Mouse (Mus musculus): ENCODE data around the gene Endog. TPM values are rescaled to one million over a fixed set of nuclear protein-coding genes. Genes with fewer than 3 reads are reported as not detected.
"Not testable (repeated sequence)": the region's sequence is repeated elsewhere in the genome, so short reads cannot be mapped to it uniquely, and the experiment has no call there.

Gene Endog
- polyA plus RNA-seq, 1 experiment from 2014 or later: 29.8 TPM

GRCm38 (mm10) chr2:30178711-30179110 lies 7.4 kb downstream of the Endog start:
- H3K9me3 ChIP-seq (ENCODE audit: control insufficient read depth, low read length); DNase-seq (ENCODE audit: low spot score); H3K27me3 ChIP-seq (ENCODE audit: control insufficient read depth, insufficient read depth, low read length); H3K9ac ChIP-seq; H3K27ac ChIP-seq: not testable (repeated sequence)
- H3K4me1 ChIP-seq (replicated peaks; ENCODE audit: control insufficient read depth, insufficient read depth, low read length): peaks cover 11% of the 10 kb centered on the region
- peak; percentile 6; the same call in 1 of the 2 replicates for ATAC-seq (ENCODE audit: low FRiP score)
- 42% methylated on average over 7 of the region's 7 CpGs for WGBS
- H3K36me3 ChIP-seq (replicated peaks; ENCODE audit: control insufficient read depth, insufficient read depth): peaks cover 29% of the 10 kb centered on the region
- peak overlapping the region; percentile 68 for H3K4me2 ChIP-seq (replicated peaks)
- peak overlapping the region; percentile 68 for H3K4me3 ChIP-seq (replicated peaks; ENCODE audit: low read length)

GRCm38 (mm10) chr2:30182424-30182823 lies 11.1 kb downstream of the Endog start:
- Histone ChIP-seq H3K9me3 (ENCODE audit: control insufficient read depth, low read length) (no peaks in the 10 kb centered on the region), H3K27me3 (ENCODE audit: control insufficient read depth, insufficient read depth, low read length) (no peaks in the 10 kb centered on the region), H3K27ac (no peak overlapping the region), H3K4me2 (replicated peaks) (no peak overlapping the region), H3K36me3 (replicated peaks; ENCODE audit: control insufficient read depth, insufficient read depth) (no peaks in the 10 kb centered on the region; the same call in 1 of the 2 replicates), H3K4me3 (replicated peaks; ENCODE audit: low read length) (no peak overlapping the region), H3K4me1 (replicated peaks; ENCODE audit: control insufficient read depth, insufficient read depth, low read length) (peaks cover 4% of the 10 kb centered on the region), H3K9ac (no peak overlapping the region)
- no peak for ATAC-seq (ENCODE audit: low FRiP score)
- WGBS: 83% methylated on average over 2 of the region's 2 CpGs
- no peak for DNase-seq (ENCODE audit: low spot score)

GRCm38 (mm10) chr2:30183721-30184120 lies 12.4 kb downstream of the Endog start:
- WGBS: 78% methylated on average over 3 of the region's 3 CpGs
- H3K27ac ChIP-seq: no peak overlapping the region
- H3K9ac ChIP-seq: no peak overlapping the region
- no peak overlapping the region for H3K4me3 ChIP-seq (replicated peaks; ENCODE audit: low read length)
- H3K9me3 ChIP-seq (ENCODE audit: control insufficient read depth, low read length): no peaks in the 10 kb centered on the region
- H3K27me3 ChIP-seq (ENCODE audit: control insufficient read depth, insufficient read depth, low read length): no peaks in the 10 kb centered on the region
- no peaks in the 10 kb centered on the region for H3K4me1 ChIP-seq (replicated peaks; ENCODE audit: control insufficient read depth, insufficient read depth, low read length)
- H3K36me3 ChIP-seq (replicated peaks; ENCODE audit: control insufficient read depth, insufficient read depth): no peaks in the 10 kb centered on the region; the same call in 1 of the 2 replicates
- DNase-seq (ENCODE audit: low spot score) (no peak), ATAC-seq (ENCODE audit: low FRiP score) (no peak)
- no peak overlapping the region for H3K4me2 ChIP-seq (replicated peaks)

- H3K4me2 ChIP-seq (replicated peaks): no peak overlapping the region
Measured at GRCm38 (mm10) chr2:30185276-30185675, 14.0 kb downstream of the Endog start.

DNA sequence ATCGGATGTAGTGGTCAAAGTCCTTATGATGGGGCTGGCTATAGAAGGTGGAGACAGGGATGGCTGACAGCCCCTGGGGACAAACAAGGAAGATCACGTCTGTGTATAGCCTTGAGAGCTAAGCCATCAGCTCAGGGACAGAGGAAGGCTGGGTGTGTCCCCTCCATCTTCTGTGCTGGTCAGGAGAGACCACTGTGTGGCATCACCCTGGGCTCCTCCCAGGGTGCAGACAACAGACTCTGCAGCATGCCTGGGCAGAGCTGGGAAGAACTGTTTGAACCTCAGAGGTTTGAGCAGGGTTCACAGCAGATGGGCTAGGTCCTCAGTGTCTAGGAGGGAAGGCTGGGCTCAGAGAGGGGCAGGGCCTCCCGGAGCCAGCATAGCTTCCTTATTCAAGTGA lies 14.4 kb downstream of the Endog start:
- DNase-seq (ENCODE audit: low spot score) (no peak), ATAC-seq (ENCODE audit: low FRiP score) (no peak)
- Histone ChIP-seq H3K27me3 (ENCODE audit: control insufficient read depth, insufficient read depth, low read length) (no peaks in the 10 kb centered on the region), H3K9me3 (ENCODE audit: control insufficient read depth, low read length) (no peaks in the 10 kb centered on the region), H3K9ac (no peak overlapping the region), H3K4me3 (replicated peaks; ENCODE audit: low read length) (no peak overlapping the region), H3K27ac (no peak overlapping the region), H3K36me3 (replicated peaks; ENCODE audit: control insufficient read depth, insufficient read depth) (no peaks in the 10 kb centered on the region; the same call in 1 of the 2 replicates), H3K4me2 (replicated peaks) (no peak overlapping the region), H3K4me1 (replicated peaks; ENCODE audit: control insufficient read depth, insufficient read depth, low read length) (no peaks in the 10 kb centered on the region)
- 83% methylated on average over 3 of the region's 3 CpGs for WGBS

More at GRCm38 (mm10) chr2:30185276-30185675, 14.0 kb downstream of the Endog start:
- no peaks in the 10 kb centered on the region for H3K4me1 ChIP-seq (replicated peaks; ENCODE audit: control insufficient read depth, insufficient read depth, low read length)
- no peak overlapping the region for H3K27ac ChIP-seq
- DNase-seq (ENCODE audit: low spot score) (no peak), ATAC-seq (ENCODE audit: low FRiP score) (no peak)
- no peaks in the 10 kb centered on the region; the same call in 1 of the 2 replicates for H3K36me3 ChIP-seq (replicated peaks; ENCODE audit: control insufficient read depth, insufficient read depth)
- H3K9ac ChIP-seq: no peak overlapping the region
- H3K27me3 ChIP-seq (ENCODE audit: control insufficient read depth, insufficient read depth, low read length): no peaks in the 10 kb centered on the region
- H3K4me3 ChIP-seq (replicated peaks; ENCODE audit: low read length): no peak overlapping the region
- no peaks in the 10 kb centered on the region for H3K9me3 ChIP-seq (ENCODE audit: control insufficient read depth, low read length)
- 89% methylated on average over 6 of the region's 6 CpGs for WGBS

DNA sequence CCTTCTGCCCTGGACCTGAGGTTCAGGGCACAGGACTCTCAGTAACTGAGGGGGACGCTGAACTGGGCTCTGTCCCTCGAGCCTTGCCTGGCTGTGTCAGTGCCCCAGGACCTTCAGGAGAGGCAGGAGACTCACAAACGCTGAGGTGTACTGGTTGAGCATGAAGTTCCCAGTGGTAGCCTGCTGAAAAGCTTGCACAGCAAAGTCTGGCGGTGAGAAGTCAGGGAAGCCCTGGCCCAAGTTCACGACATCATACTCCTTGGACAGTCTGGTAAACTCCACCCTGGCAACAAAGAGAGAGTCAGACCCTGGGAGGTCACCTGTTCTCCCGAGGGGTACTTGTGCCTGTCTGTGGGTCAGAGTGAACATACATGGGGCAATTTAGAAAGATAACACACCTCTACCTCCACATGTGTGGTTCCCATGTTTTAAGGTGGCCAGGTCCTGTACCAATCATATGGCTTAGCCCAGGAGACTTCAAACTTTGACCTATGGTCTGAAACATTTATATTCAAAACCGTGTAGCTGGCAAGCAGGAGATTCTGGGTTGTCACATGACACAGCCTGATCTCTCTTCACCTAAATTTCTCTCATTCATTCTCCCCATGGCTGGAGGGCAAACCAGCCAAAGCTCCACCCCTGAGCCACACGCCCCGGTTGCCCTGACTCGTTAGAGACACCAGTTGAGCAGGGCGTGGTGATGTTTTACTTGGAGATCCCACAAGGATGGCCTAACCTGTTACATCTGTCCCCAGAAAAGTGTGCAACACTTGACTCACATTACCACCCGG lies 20.7 kb downstream of the Endog start:
- Histone ChIP-seq H3K4me2 (replicated peaks) (no peak overlapping the region), H3K27me3 (ENCODE audit: control insufficient read depth, insufficient read depth, low read length) (no peaks in the 10 kb centered on the region), H3K36me3 (replicated peaks; ENCODE audit: control insufficient read depth, insufficient read depth) (no peaks in the 10 kb centered on the region; the same call in 1 of the 2 replicates), H3K9ac (no peak overlapping the region), H3K27ac (no peak overlapping the region), H3K9me3 (ENCODE audit: control insufficient read depth, low read length) (no peaks in the 10 kb centered on the region), H3K4me3 (replicated peaks; ENCODE audit: low read length) (no peak overlapping the region), H3K4me1 (replicated peaks; ENCODE audit: control insufficient read depth, insufficient read depth, low read length) (no peaks in the 10 kb centered on the region)
- ATAC-seq (ENCODE audit: low FRiP score) (no peak), DNase-seq (ENCODE audit: low spot score) (no peak)
- WGBS: 89% methylated on average over 12 of the region's 12 CpGs

GRCm38 (mm10) chr2:30194656-30195055 lies 23.4 kb downstream of the Endog start:
- Histone ChIP-seq H3K4me2 (replicated peaks) (no peak overlapping the region), H3K9me3 (ENCODE audit: control insufficient read depth, low read length) (no peaks in the 10 kb centered on the region), H3K36me3 (replicated peaks; ENCODE audit: control insufficient read depth, insufficient read depth) (no peaks in the 10 kb centered on the region), H3K4me1 (replicated peaks; ENCODE audit: control insufficient read depth, insufficient read depth, low read length) (no peaks in the 10 kb centered on the region), H3K27me3 (ENCODE audit: control insufficient read depth, insufficient read depth, low read length) (no peaks in the 10 kb centered on the region), H3K27ac (no peak overlapping the region), H3K9ac (no peak overlapping the region), H3K4me3 (replicated peaks; ENCODE audit: low read length) (no peak overlapping the region)
- no peak for DNase-seq (ENCODE audit: low spot score)
- no peak for ATAC-seq (ENCODE audit: low FRiP score)
- WGBS: 84% methylated on average over 3 of the region's 3 CpGs

DNA sequence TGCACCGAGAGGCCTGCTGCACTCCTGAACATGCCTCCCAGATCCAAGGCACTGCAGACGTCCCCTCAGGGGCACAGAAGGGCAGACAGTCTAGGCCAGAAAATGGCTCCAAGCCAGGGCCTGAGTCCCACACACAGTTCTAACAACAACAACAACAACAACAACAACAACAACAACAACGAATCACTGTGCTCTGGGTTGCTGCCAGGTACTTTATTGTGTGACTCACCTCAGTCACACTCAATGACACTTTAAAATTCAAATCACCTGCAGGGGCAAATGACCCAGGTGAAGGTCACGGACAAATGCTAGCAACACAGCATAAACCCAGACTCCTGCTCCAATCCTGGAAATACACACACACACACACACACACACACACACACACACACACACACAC lies 26.7 kb downstream of the Endog start:
- DNase-seq (ENCODE audit: low spot score) (no peak), ATAC-seq (ENCODE audit: low FRiP score) (no peak)
- Histone ChIP-seq H3K27me3 (ENCODE audit: control insufficient read depth, insufficient read depth, low read length) (no peaks in the 10 kb centered on the region), H3K4me3 (replicated peaks; ENCODE audit: low read length) (no peak overlapping the region), H3K9ac (no peak overlapping the region), H3K9me3 (ENCODE audit: control insufficient read depth, low read length) (no peaks in the 10 kb centered on the region), H3K4me2 (replicated peaks) (no peak overlapping the region), H3K4me1 (replicated peaks; ENCODE audit: control insufficient read depth, insufficient read depth, low read length) (no peaks in the 10 kb centered on the region), H3K27ac (no peak overlapping the region), H3K36me3 (replicated peaks; ENCODE audit: control insufficient read depth, insufficient read depth) (no peaks in the 10 kb centered on the region)
- 72% methylated on average over 4 of the region's 4 CpGs for WGBS

DNA sequence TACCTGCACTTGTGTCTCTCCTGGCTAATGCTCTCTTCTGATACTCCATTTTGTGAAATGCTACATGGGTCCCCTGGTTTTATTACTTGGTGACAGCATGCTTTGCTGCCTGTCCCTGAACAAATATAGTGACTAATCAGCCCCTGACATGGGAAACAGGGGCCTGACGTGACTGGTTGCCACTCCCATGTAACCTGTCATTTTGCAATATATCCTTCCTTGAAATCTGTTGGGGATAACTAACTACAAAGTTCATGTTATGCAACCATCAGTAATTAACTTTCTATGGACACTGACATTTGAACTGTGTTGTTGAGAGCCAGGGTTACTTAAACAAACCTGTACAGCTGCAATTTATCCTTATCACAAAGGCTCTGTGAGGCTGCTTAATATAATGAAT lies 28.7 kb downstream of the Endog start:
- ATAC-seq (ENCODE audit: low FRiP score) (no peak), DNase-seq (ENCODE audit: low spot score) (no peak)
- Histone ChIP-seq H3K9me3 (ENCODE audit: control insufficient read depth, low read length) (no peaks in the 10 kb centered on the region), H3K36me3 (replicated peaks; ENCODE audit: control insufficient read depth, insufficient read depth) (no peaks in the 10 kb centered on the region), H3K27me3 (ENCODE audit: control insufficient read depth, insufficient read depth, low read length) (no peaks in the 10 kb centered on the region), H3K4me2 (replicated peaks) (no peak overlapping the region), H3K27ac (no peak overlapping the region), H3K4me3 (replicated peaks; ENCODE audit: low read length) (no peak overlapping the region), H3K4me1 (replicated peaks; ENCODE audit: control insufficient read depth, insufficient read depth, low read length) (peaks cover 5% of the 10 kb centered on the region), H3K9ac (no peak overlapping the region)
- WGBS: 83% methylated on average over 1 of the region's 1 CpGs

Measured in hindbrain, embryonic 14.5 days (tissue).